Mouse (Mus musculus) liver, embryonic 11.5 days (tissue): ENCODE results near the gene Psme3. TPM values are rescaled to one million over a fixed set of nuclear protein-coding genes. Genes with fewer than 3 reads are reported as not detected.

Experiments
- ATAC-seq: fragments of 200-750 bp; cut with Nextera tagmentation; replicated peaks from 2 replicates; pipeline ENCODE4 v1.8.0; 2017; ENCODE audit warnings: moderate number of reproducible peaks, mild to moderate bottlenecking, moderate TSS enrichment, moderate library complexity; ENCODE audit not compliant: low FRiP score
- DNase-seq: peaks from one replicate; pipeline ENCODE4 v3.0.0-alpha.2; 2017; ENCODE audit warnings: low spot score
- H3K27ac ChIP-seq: fragments of 300-500 bp; sonication (generic); 2 replicates; pipeline ENCODE4 v1.5.1; 2014; ENCODE audit warnings: mild to moderate bottlenecking, low read depth, low read length, control low read depth
- H3K27me3 ChIP-seq: fragments of 300-500 bp; sonication (generic); replicated peaks from 2 replicates; pipeline ENCODE4 v1.6.1; 2014; ENCODE audit warnings: low read length, mixed read lengths; ENCODE audit not compliant: control insufficient read depth, insufficient read depth
- H3K36me3 ChIP-seq: fragments of 300-500 bp; sonication (generic); 2 replicates; pipeline ENCODE4 v1.6.1; 2014; ENCODE audit warnings: mild to moderate bottlenecking, low read length, moderate library complexity, mixed read lengths; ENCODE audit not compliant: control insufficient read depth, insufficient read depth
- H3K4me1 ChIP-seq: fragments of 300-500 bp; sonication (generic); replicated peaks from 2 replicates; pipeline ENCODE4 v1.6.1; 2014; ENCODE audit warnings: low read length, mixed read lengths; ENCODE audit not compliant: control insufficient read depth, insufficient read depth
- H3K4me2 ChIP-seq: fragments of 300-500 bp; sonication (generic); 2 replicates; pipeline ENCODE4 v1.6.1; 2014; ENCODE audit warnings: mild to moderate bottlenecking, control low read depth, moderate library complexity
- H3K4me3 ChIP-seq: fragments of 300-500 bp; sonication (generic); 2 replicates; pipeline ENCODE4 v1.5.1; 2014; ENCODE audit warnings: low read depth, low read length, control low read depth
- H3K9ac ChIP-seq: fragments of 300-500 bp; sonication (generic); 2 replicates; pipeline ENCODE4 v1.6.1; 2014; ENCODE audit warnings: low read depth, low read length, control low read depth
- H3K9me3 ChIP-seq: fragments of 300-500 bp; sonication (generic); 2 replicates; pipeline ENCODE4 v1.6.1; 2016; ENCODE audit warnings: low read length, inconsistent platforms, mixed read lengths; ENCODE audit not compliant: control insufficient read depth
- WGBS: fragments of 180-500 bp; shearing (Covaris S2); extraction: QIAGEN DNeasy Blood & Tissue Kit; methylation state at CpG from one replicate; pipeline ENCODE4 v1.1.7; 2014; 5-methylcytosine and 5-hydroxymethylcytosine counted together
- polyA plus RNA-seq: library from polyadenylated mRNA; unstranded; fragments of >200 nt; fragmentation: Nextera tagmentation; extraction: Ambion mirVana; gene quantifications from 2 replicates; pipeline ENCODE4 v1.2.1, GENCODE M21; 2014

The Psme3 gene
- polyA plus RNA-seq, 1 experiment from 2014 or later = 201 TPM

DNA sequence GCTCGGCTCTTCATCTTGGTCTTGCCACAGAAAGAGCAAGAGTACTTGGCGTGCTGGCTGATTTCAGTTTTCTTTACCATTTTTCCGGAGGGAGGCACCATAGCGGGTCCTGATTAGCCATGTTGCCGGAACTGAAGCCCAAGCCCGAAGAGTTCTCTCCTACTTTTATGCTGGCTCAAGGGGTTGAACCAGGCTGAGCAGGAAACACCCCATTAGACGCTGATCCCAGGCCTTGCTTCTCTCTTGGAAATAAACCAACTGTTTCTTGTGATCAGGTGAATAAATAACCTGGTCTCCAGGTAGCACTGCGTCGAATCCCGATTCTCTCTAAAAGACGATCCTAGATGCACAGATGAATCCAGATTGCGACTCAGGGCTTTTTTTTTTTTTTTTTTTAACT lies 37.4 kb downstream of the Psme3 start:
- H3K9ac ChIP-seq = no peak overlapping the region
- H3K4me1 ChIP-seq = peaks cover 3% of the 10 kb centered on the region; the same call in 1 of the 2 replicates
- H3K9me3 ChIP-seq = no peaks in the 10 kb centered on the region
- H3K4me3 ChIP-seq = no peak overlapping the region
- WGBS = 84% methylated on average over 12 of the region's 12 CpGs
- ATAC-seq (no peak), DNase-seq (no peak)
- H3K27ac ChIP-seq = no peak overlapping the region
- no peaks in the 10 kb centered on the region; the same call in 1 of the 2 replicates for H3K27me3 ChIP-seq
- H3K4me2 ChIP-seq = no peak overlapping the region
- H3K36me3 ChIP-seq = no peaks in the 10 kb centered on the region

DNA sequence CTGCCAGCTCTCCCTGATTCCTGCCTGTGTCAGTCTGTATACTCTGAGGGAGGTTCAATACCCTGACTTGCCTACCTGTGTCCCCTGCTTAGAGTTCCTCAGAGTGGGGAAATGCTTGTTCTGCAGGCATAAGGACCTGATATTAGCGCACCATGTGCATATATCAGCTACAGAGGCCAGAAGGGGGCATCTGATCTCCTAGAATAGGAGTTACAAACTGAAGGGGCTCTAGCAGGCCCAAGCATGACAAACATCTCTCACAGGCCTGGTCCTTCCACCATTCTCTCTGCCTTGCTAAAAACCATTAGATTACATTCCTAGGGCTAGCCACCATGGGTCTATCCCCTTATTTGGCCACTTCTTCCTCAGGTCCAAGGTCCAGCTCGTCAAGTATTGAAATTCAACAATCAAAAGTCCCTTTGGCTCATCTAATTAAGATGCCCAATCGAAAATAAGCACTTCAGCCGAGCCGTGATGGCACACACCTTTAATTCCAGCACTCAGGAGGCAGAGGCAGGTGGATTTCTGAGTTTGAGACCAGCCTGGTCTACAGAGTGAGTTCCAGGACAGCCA lies 38.5 kb downstream of the Psme3 start:
- DNase-seq = no peak
- WGBS = 79% methylated on average over 5 of the region's 5 CpGs
- H3K9me3 ChIP-seq = no peaks in the 10 kb centered on the region
- H3K27me3 ChIP-seq = no peaks in the 10 kb centered on the region; the same call in 1 of the 2 replicates
- H3K4me1 ChIP-seq = peaks cover 3% of the 10 kb centered on the region; the same call in 1 of the 2 replicates
- H3K27ac ChIP-seq = no peak overlapping the region
- H3K4me3 ChIP-seq = no peak overlapping the region
- ATAC-seq = no peak
- no peak overlapping the region for H3K9ac ChIP-seq
- no peak overlapping the region for H3K4me2 ChIP-seq
- no peaks in the 10 kb centered on the region for H3K36me3 ChIP-seq

DNA sequence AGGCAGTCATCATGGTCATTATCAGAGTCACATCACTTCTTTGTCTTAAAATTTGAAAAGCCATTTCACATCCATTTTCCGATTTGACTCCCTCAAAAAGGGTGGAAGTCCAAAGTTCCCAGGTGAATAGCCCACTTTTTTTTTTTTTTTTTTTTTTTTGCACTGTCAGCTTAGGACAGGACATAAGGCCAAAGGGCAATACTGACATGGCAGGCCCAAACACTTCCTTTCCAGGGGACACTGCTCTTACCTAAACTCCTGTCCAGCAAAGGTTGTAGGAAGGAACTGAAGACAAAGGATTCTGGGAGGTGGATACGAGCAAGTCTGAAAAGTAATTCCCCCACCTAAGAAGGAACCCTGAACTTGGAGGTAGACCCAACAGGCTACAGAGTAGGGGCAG lies 39.9 kb downstream of the Psme3 start:
- Histone ChIP-seq H3K4me2 (no peak overlapping the region), H3K9ac (no peak overlapping the region), H3K27me3 (no peaks in the 10 kb centered on the region; the same call in 1 of the 2 replicates), H3K36me3 (no peaks in the 10 kb centered on the region), H3K4me3 (no peak overlapping the region), H3K27ac (no peak overlapping the region), H3K4me1 (peaks cover 3% of the 10 kb centered on the region; the same call in 1 of the 2 replicates), H3K9me3 (no peaks in the 10 kb centered on the region)
- ATAC-seq (no peak), DNase-seq (no peak)
- WGBS = 81% methylated on average over 2 of the region's 2 CpGs

DNA sequence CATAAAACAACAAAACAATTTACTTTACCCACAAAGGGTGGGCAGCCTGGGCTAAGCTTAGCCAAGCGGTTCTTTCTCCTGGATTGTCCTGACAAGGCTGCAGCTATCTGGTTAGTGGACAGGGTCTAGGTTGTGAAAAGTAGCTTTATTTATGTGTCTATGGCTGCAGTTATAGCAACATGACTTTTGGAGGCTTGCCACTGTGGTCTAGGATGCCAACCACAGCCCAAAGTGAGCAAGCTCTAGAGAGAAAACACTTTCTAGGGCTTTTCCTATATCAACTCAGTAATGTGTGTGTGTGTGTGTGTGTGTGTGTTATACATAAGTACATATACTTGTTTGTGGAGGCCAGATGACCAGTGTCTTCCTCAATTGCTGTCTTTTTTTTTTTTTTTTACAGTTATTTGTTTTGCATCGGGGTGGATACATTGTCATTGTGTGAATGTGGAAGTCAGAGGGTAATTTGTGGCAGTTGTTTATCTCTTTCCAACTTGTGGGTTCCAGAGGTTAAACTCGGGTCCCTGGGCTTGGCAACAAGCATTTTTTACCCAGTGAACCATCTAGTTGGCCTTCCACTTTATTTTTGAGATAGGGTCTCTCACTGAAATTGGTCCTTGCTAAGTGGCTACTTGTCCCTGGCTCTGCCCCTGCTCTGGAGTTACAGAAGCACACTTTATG lies 41.6 kb downstream of the Psme3 start:
- H3K36me3 ChIP-seq = no peaks in the 10 kb centered on the region
- H3K27me3 ChIP-seq = no peaks in the 10 kb centered on the region; the same call in 1 of the 2 replicates
- peaks cover 3% of the 10 kb centered on the region; the same call in 1 of the 2 replicates for H3K4me1 ChIP-seq
- WGBS = 61% methylated on average over 3 of the region's 3 CpGs
- H3K9ac ChIP-seq = no peak overlapping the region
- H3K27ac ChIP-seq = no peak overlapping the region
- H3K4me2 ChIP-seq = no peak overlapping the region
- H3K4me3 ChIP-seq = no peak overlapping the region
- no peaks in the 10 kb centered on the region for H3K9me3 ChIP-seq
- ATAC-seq (no peak), DNase-seq (no peak)

DNA sequence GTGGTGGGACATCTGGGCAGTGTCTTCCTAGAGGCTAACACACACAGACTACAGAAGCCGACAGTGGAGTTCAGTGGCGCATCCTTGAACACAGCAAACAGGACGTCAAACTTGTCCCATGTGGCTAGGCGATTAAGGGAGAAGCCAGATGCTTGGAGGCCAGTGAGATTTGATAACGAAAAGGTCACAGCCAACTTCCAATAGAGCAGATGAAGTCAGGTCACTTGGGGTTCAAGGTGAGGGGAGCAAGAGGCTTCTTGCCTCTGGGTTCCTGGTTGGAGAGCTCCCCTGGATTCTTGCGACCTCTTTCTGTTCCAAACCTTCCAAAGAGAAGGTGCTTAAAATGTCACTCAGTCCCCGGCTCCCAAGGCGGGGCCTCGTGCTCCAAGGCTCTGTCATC lies 43.8 kb downstream of the Psme3 start:
- H3K9me3 ChIP-seq = no peaks in the 10 kb centered on the region
- no peaks in the 10 kb centered on the region for H3K36me3 ChIP-seq
- ATAC-seq (no peak), DNase-seq (no peak)
- H3K4me3 ChIP-seq = no peak overlapping the region
- no peaks in the 10 kb centered on the region for H3K27me3 ChIP-seq
- H3K4me2 ChIP-seq = no peak overlapping the region
- no peak overlapping the region for H3K9ac ChIP-seq
- 71% methylated on average over 9 of the region's 9 CpGs for WGBS
- peak overlapping the region; percentile 55; the same call in 1 of the 2 replicates for H3K27ac ChIP-seq
- H3K4me1 ChIP-seq = peaks cover 4% of the 10 kb centered on the region

DNA sequence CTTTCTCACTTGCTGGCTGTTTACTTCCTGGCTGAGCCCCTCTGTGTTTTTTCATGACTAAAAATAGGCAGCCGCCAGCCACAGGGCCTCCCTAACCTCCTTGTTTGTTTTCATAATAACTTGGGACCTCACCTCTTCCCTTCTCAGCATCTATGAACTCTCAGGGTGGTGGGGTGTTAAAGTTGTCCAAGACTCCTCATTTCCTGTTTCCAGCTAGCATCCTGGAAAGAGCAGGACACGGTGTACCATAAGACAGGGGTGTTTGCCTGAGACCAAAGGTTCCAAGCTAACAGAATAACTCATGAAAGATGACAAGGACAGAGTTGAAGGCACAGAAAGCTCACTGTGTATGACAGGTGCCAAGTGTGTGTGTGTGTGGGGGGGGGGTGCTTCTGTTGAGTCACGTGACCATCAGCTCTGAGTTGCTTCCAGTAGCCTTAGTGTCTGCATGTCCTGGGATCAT lies 44.7 kb downstream of the Psme3 start:
- Histone ChIP-seq H3K36me3 (no peaks in the 10 kb centered on the region), H3K9me3 (no peaks in the 10 kb centered on the region), H3K27ac (0 out of 2 replicates have a peak overlapping the region, but pooled peaks have one; percentile 55), H3K4me2 (no peak overlapping the region), H3K27me3 (no peaks in the 10 kb centered on the region), H3K9ac (no peak overlapping the region), H3K4me3 (no peak overlapping the region), H3K4me1 (peaks cover 4% of the 10 kb centered on the region)
- DNase-seq (no peak), ATAC-seq (no peak)
- 52% methylated on average over 3 of the region's 3 CpGs for WGBS

DNA sequence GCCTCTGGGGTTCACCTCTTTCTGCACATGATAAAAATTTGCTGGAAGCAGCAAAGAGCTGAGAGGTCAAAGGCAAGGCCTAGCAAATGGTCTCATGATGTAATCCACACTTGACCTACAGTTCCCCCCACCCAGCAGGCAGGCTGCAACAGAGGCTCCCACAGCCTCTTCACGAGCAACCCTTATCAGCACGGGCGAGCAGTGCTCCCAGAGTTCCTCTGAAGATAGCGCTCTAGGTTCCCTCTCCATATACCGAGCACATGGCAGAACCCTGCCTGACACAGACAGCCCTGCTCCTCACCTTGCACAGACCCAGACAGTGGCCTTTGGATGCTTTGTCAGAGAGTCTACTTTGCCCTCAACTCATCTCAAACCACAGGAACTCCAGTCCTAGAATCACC lies 48.5 kb downstream of the Psme3 start:
- Histone ChIP-seq H3K4me2 (no peak overlapping the region), H3K4me3 (no peak overlapping the region), H3K36me3 (no peaks in the 10 kb centered on the region), H3K9ac (no peak overlapping the region), H3K27me3 (no peaks in the 10 kb centered on the region), H3K4me1 (peaks cover 4% of the 10 kb centered on the region; the same call in 1 of the 2 replicates), H3K27ac (no peak overlapping the region), H3K9me3 (no peaks in the 10 kb centered on the region)
- ATAC-seq (peak; percentile 68), DNase-seq (no peak)
- 10% methylated on average over 5 of the region's 5 CpGs for WGBS

DNA sequence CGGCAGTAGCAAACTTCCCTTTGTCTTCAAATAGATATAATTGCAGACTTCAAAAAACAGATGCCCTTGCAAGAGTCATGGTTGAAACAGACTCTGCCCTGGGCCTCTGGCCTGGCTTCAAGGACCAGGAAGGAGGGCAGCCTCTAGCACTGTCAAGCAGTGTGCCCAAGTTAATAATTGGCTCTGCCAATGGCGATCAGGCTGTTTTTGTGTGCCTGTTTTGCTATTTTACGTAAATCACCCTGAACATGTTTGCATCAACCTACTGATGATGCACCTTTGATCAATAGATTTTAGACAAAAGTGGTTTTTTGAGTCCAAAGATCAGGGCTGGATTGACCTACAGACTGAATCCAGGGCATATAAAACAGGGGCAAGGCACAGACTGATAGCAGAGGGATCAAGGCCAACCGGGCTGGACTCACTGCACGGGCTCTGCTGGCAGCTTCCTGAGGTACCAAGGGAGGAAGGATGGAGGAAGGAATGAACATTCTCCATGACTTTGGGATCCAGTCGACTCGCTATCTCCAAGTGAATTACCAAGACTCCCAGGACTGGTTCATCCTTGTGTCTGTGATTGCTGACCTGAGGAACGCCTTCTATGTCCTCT lies 51.4 kb downstream of the Psme3 start, which contains the start of gene G6pc:
TSS of gene G6pc (plus strand) at position 236 of the 610 bp plus-strand sequence.
- H3K27ac ChIP-seq = no peak within 1 kb of the TSS
- 81% methylated on average over 8 of the region's 8 CpGs for WGBS
- no peak within 1 kb of the TSS for H3K4me3 ChIP-seq
- H3K36me3 ChIP-seq = no peaks in the 10 kb centered on the region
- ATAC-seq (no peak), DNase-seq (no peak)
- H3K4me1 ChIP-seq = peaks cover 4% of the 10 kb centered on the region; the same call in 1 of the 2 replicates
- no peak within 1 kb of the TSS for H3K4me2 ChIP-seq
- H3K9me3 ChIP-seq = no peaks in the 10 kb centered on the region
- no peak within 1 kb of the TSS for H3K9ac ChIP-seq
- no peaks in the 10 kb centered on the region for H3K27me3 ChIP-seq
